Mouse (Mus musculus) CD4-positive, CD25-positive, alpha-beta regulatory T cell, adult 4 months (primary cell): ENCODE data around the gene Tlr6. TPM values are rescaled to one million over a fixed set of nuclear protein-coding genes. Genes with fewer than 3 reads are reported as not detected.

Experiments used
- ATAC-seq: one replicate; pipeline ENCODE4 v1.8.0; 2017
- polyA plus RNA-seq, 2 experiments: library from polyadenylated mRNA; unstranded; fragments of 100-300 nt; shearing (Covaris generic); gene quantifications; one replicate each; pipeline ENCODE4 v1.2.1; 2017

Tlr6 gene
- polyA plus RNA-seq, 2 experiments from 2014 or later, result 5.6 to 8.7 TPM

- peak; percentile 75 for ATAC-seq
Observed at GRCm38 (mm10) chr5:64922891-64923381, 37.0 kb downstream of the Tlr6 start.

- peak; percentile 85 for ATAC-seq
Observed at GRCm38 (mm10) chr5:64918616-64919597, 41.0 kb downstream of the Tlr6 start.

GRCm38 (mm10) chr5:64917721-64918120, 42.2 kb downstream of the Tlr6 start:
- peak; percentile 74 for ATAC-seq

GRCm38 (mm10) chr5:64917161-64917560, 42.7 kb downstream of the Tlr6 start:
- no peak for ATAC-seq

- ATAC-seq, result no peak
Observed at GRCm38 (mm10) chr5:64908585-64909284, 51.2 kb downstream of the Tlr6 start.

- no peak for ATAC-seq
Observed at GRCm38 (mm10) chr5:64907906-64908305, 52.0 kb downstream of the Tlr6 start.

- ATAC-seq, result peak; percentile 90
Observed at GRCm38 (mm10) chr5:64905516-64906271, 54.2 kb downstream of the Tlr6 start.

Other genes with a start within 250 kb of the Tlr6 start
- 10 to 100 TPM; 81.0 to 99.7 TPM for gene Klf3, start 156.7 kb downstream of the Tlr6 start, polyA plus RNA-seq
- 10 to 100 TPM; 74.7 to 91.5 TPM for gene Tlr1, start 26.5 kb downstream of the Tlr6 start, polyA plus RNA-seq
- 1 to 10 TPM; 2.3 to 4.9 TPM for gene Fam114a1, start 10.0 kb upstream of the Tlr6 start, polyA plus RNA-seq
- 10 to 100 TPM; 21.5 to 26.1 TPM for gene Tmem156, start 132.0 kb upstream of the Tlr6 start, polyA plus RNA-seq
- gene Klhl5, start 147.4 kb upstream of the Tlr6 start, polyA plus RNA-seq, result 1 to 10 TPM; 5.4 to 6.1 TPM
- 1 to 10 TPM; 2.7 to 4.9 TPM for gene Wdr19, start 239.6 kb upstream of the Tlr6 start, polyA plus RNA-seq